Mouse (Mus musculus) A20 (cell line): ENCODE results near the gene Gm9887.
"Not testable (repeated sequence)": the region's sequence is repeated elsewhere in the genome, so short reads cannot be mapped to it uniquely, and the experiment has no call there.

Source experiments
- DNase-seq: peaks from one replicate; pipeline ENCODE4 v3.0.0-alpha.2; 2011; ENCODE audit warnings: low read depth, low spot score

Gm9887 gene

DNA sequence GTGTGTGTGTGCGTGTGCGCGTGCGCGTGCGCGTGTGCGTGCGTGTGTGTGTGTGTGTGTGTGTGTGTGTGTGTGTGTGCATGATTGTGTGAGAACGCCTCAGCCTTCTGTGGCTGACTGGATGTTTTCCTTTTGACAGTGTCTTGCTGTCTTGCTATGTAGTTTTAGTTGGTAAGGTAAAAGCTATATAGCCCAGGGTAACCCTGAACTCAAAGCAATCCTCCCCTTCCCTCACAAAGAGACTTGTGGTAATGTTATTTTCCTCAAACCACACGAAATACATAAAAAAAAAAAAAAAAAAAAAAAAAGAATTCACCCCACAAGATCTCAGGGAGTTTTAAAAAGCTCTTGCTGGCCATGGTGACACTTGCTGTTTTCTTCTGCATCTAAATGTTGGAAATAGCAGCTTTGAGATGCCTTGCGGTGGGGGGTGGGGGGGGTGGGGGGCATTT, 14.0 kb upstream of the Gm9887 start:
- not testable (repeated sequence) for DNase-seq

DNA sequence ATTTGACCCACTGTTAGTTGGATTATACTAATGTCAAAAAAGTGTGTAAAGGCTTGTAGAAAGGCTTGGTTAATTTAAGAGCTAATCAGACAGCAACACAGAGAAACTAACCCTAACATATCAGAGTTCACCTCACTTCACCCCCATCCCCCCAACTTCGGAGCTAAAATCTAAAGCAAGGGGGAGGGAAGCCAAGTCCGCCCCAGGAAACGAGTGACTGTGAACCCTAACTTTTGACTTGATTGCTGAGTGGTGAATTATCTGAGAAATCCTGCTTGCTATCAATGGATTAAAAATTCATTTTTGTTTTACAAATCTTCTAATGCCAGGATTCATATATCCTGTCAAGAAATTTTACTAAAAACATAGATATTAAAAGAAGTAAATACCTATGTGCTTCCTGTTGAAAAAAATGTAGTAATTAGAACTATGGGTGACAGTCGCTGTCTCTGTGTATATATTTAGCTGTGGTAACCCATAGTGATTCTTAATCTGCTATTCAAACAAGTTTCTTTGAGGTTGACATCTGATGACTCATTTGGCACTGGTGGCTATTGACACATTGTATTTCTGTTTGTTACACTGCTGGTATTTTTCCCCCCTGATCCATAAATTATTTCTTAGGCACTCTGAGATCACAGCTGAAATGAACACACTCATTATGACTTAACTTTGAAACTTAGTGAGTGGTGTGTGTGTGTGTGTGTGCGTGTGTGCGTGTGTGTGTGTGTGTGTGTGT, 13.5 kb upstream of the Gm9887 start:
- peak; percentile 58 for DNase-seq

DNA sequence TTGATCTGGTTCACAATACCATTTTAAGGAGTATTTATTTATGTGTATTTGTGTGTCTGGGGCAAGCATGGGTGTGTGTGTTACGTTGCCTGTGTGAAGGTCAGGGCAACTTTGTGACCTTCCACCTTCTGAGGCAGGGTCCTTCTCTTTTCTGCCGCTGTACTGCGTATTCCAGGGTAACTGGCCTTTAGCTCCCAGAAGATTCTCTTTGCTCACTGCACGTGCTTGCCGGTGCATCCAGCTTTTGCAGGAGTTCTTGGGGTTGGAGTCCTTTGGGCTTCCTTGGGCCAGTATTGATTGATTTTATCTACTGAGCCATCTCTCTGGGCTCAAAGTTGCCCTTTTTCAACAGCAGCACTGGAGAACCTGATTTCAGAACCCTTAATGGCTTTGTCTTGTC, 12.3 kb upstream of the Gm9887 start:
- no peak for DNase-seq

DNA sequence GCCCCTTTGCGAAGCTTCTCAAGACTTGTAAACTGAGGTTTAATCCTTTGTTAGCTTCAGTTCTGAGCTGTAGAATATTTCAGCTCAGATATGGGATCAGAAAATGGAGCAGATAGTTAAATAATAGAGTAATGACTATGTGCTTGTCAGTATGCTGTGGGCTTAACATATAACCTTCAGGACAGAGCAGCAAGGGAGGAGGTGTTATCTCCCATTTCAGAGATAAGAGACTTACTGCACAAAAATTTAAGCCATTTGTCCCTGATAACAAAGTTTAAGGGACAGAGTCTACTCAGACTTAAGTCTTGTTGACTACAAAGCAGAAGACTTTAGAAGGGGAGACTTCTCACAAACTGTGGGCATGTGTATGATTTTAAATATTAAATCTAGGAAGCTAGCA, 10.6 kb upstream of the Gm9887 start:
- no peak for DNase-seq

DNA sequence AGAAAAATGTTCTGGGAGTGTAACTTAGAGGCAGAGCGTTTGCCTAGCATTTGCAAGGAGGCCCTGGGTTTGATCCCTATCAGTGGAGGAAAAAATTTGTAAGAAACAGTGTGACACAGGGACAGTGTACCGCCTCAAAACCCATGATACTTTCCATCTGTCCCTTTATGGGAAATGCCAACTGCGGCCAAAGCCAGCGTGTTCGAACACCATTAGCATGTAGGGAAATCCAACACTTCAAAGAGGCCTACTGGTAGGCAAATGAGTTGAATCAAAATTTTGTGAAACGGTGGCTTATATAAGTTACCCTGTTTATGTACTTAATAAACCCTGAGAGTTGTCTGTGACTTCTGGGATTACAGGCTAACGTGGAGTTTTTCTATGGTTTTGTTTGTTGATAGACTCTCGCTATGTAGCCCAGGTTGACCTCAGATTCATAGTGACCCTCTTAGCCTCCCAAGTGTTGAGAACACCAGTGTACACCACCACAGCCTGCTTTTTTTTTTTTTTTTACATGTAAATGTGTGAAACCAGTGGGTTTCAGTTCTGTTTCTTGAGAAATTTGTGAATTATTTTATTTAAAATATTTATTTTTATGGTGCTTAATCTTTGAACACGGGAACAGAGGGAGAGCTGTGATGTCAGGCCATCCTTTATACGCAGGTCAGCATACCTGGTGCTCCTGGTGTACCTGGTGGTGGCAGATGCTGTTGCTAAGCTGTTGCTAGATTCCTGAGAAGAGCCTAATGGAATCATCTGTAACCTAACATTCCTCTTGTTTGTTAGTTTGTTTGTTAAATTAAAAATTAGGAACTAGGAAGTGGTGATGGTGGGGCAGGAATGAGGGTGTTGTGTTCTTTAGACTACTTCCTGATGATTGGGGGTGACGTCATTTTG, 6.5 kb upstream of the Gm9887 start:
- peak; percentile 34 for DNase-seq

DNA sequence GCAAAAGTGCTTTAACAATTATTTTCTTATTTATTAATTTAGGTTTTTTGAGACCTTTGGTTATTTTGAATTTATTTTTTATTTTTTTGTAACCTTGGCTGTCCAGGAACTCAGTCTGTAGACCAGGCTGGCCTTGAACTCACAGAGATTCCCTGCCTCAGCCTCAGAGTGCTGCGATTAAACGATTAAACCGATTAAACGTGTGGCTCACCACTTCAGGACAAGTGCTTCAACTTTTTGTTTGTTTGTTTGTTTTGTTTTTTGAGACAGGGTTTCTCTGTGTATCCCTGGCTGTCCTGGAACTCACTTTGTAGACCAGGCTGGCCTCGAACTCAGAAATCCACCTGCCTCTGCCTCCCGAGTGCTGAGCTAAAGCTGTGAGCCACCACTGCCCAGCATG, 5.4 kb upstream of the Gm9887 start:
- not testable (repeated sequence) for DNase-seq

DNA sequence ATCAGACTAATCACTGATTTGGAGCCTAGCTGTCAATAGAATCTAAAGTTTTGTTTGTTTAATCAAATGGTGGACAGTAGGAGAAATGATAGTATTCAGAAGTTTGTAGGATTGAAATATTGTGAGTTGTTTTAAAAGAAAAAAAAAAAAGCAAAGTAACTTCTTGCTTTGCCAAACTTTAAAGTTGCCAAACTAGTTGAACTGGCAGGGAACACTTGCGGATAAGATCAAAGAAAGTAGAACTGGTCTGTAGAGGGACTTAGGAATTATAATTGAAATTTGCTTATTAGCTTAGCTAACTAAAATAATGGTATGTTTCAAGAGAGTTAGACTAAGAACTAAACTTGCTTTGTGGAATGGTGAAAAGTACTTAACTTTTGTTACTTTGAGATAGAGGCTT, 4.9 kb upstream of the Gm9887 start:
- DNase-seq = no peak

DNA sequence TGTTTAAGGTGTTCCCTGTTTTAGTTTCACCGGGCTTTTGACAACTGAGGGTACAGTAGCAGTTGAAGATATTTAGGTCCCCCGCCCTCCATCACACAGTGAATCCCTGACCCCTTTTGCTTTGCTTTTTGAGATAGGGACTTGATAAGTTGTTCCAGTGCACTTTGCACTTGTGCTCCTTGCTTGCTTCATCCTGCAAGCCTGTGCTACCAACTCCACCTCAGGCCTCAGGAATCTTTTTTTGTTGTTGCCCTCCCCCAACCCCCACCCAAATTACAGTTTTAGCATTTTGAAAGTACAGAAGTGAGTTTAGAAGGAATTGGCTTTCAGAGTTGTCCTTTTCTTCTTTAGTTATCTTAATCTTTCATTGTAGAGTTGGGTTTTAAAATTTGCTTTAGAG, 3.9 kb upstream of the Gm9887 start:
- DNase-seq = no peak

DNA sequence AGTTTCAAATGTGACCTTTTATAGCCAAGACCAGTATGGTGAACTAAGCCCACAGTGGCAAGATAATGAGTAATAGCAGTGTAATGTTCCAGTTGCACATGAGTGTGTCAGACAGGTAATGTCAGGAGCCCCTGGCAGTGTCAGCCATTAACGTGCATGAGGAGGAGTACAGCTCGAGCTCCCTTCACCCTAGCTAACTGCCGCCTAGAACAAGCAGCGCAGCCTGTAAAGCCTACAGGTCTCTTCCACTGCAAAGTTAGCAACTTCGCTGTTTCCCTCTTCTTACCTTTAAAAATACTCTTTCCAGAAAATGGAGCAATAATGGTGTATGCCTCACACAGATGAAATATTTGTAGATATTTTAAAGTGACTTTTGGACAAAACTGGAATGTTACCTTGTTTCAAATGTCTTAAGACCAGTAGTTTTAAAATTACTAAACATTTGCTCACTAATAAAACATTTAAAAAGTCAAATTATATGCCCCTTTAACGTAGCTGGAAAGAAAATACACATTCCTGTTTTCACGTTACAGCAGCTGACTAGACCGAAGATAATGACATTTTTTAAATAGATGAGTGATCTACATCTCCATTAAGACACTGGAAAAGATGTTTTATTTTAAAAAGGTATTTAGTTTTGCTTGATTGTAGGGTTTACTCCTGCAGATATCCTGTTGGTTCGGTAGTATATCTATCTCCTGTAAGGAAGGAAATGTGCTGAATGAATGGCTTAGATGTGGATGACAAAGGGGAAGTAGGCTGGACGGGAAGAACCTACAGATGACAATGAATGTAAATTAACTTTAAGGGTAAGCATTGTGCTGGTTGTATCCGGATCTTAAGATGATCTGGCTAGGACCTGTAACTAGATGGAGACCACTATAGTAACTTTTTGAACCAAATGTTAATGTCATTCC, 1.9 kb upstream of the Gm9887 start:
- DNase-seq = peak; percentile 56

DNA sequence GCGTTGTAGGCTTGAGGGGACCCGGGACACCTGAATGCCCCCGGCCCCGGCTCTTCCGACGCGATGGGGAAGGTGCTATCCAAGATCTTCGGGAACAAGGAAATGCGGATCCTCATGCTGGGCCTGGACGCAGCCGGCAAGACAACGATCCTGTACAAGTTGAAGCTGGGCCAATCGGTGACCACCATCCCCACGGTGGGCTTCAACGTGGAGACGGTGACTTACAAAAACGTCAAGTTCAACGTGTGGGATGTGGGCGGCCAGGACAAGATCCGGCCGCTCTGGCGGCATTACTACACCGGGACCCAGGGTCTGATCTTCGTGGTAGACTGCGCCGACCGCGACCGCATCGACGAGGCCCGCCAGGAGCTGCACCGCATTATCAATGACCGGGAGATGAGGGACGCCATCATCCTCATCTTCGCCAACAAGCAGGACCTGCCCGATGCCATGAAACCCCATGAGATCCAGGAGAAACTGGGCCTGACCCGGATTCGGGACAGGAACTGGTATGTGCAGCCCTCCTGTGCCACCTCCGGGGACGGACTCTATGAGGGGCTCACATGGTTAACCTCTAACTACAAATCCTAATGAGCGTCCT, 573 bp upstream of the Gm9887 start:
- DNase-seq = peak; percentile 65

DNA sequence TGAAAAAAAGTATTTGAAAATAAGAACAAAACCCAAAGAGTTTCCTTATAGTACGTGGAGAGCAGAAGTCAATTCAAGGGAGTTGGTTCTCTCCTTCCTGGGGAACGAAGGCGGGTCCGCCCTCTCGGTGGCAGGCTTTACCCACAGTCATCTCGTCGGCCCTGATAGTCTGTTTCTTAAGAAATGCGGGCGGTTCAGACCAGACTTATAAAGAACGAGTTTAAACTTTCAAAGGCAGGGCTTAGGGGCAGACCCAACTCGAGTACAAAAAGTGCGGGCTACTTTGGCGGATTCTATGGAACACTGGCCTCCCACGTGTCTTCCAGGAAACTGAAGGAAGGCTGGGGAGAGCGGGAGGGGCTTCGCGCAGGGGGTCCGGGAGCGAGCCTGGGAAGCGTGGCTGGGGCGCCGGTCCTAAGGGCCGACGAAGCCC, 821 bp downstream of the Gm9887 start:
- DNase-seq = peak; percentile 89

DNA sequence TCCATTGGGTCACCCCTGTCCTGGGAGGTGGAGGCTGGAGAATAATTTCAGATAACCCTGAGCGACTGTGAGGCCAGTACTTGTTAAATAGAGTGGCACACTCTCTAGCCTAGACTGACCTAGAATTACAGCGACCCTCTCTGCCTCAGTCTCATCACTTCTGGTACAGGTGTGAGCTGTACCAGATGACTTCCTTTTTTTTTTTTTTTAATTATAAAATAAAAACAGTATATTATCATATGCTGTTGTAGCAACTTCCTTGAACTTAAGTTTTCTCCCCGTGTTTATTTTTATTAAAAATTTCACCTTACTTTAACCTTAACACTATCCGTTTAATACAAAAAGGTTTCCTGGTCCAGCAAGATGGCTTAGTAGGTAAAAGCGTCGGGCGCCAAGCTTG, 1.3 kb downstream of the Gm9887 start:
- DNase-seq = no peak

DNA sequence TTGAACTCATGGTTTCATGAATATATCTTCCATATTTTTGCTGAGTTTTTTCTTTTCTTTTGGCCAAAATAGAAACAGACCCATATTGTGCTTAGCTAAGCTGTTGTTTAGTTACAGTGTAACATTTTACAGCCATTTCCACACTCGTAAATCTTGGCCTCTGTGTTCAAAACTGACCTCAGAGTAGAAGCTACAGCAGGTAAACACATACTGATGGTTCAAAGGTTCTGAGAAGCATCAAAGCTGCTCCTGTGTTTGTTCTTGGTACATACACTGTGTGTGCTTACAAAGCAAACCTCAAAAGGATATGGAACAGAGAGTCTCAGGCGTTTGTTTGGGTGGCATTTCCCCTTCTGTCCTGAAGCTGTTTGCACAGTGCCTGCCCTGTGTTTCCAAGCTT, 4.7 kb downstream of the Gm9887 start:
- peak; percentile 20 for DNase-seq

DNA sequence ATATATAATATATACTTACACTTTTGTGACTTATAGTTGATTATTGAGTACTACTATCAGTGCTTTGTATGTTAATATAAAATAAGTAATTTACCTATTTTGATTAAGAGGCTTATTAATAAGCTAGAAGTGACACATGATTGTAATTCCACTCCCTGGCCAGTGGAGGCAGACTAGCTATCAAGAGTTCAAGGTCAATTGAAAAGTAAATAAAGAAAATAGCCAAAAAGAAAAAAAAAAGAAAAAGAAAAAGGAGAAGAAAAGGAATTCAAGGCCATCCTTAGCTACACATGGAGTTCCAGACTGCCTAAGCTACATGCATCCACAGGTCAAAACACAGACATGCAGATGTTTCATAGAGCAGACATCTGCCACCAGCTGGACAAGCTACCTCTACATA, 5.8 kb downstream of the Gm9887 start:
- peak; percentile 64 for DNase-seq

DNA sequence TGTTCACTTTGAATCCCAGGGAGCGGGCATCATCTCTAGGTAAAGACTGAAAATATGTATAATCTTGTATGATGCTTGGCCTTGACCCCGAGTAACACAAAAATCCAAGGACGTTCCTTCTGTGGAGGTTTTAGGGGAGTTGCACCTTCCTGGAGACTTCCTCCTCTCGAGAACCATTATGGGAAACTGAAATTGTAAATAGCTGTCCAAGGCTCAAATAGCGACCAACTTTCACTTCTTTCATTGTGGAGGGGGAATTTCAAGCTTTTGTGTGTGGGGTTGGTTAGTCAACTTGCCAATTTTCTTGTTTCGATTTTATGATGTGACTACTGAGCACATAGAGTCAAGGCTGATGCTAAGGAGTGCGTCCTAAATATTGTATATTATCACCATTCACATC, 6.5 kb downstream of the Gm9887 start:
- peak; percentile 77 for DNase-seq

DNA sequence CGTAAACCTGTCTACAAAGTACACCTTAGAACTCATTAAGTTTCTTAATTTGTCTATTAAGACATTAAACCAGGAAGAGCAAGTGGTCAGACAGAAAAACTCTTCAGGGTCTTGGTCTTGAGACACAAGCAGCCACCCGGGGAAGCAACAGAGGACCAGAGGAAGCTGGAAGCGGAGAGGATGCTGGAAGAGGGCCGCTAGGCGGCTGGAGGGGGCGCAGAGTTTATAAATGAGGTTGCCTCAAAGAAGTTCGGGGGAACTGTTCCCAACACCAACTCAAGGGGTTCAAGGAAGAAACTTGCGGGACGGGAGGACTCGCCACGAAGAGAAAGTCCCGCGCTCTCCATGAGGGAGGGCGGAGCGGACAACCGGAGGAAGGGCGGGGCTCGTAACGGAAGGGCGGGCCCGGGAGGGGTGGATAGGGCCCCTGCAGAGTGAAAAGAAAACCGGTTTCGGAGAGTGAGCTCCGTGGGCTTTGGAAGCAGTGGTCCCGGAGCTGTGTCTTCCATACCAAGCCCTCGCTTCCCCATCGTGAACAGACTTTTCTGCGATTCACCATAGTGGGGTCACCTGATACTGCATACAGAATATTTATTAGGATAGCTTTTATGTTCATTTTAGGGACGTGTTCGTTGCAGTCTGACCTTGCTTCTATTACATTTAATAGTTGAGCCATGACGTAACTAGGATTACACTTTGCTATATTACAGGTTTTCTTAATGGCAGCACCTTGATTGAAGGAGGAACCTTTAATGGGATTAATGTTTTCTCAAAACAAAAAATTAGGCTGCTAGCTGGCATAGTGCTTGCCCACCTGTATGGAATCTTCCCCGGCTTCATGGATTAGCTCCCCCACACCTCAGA, 8.1 kb downstream of the Gm9887 start:
- peak; percentile 91 for DNase-seq

DNA sequence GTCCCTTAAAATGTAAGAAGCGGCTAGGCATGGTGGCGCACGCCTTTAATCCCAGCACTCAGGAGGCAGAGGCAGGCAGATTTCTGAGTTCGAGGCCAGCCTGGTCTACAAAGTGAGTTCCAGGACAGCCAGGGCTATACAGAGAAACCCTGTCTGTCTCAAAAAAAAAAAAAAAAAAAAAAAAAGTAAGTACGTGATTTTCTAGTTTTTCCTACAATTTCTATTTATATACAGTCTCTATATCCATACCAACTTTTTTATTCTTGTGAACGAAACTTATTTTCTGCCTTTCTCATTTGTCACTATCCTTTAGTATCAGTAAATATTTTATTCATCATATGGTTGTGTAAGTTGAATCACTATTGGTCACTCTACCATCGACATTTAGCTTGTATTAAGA, 9.1 kb downstream of the Gm9887 start:
- not testable (repeated sequence) for DNase-seq

DNA sequence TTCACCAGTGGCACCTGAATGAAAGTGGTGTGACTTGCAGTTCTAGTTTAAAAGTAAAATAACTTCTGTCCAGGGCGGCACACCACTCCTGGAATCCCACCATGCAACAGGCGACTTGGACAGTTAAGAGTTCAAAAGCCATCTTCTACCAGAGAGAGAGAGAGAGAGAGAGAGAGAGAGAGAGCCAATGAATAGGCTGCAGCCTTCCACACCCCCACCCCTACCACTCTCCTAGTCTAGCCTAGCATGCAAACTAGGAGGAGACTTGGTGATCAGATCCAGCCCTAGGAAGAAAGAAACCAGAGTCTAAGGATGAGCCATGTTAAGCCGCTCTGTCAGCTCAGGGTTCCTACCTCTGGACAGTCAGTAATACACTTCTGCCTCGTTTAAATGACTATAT, 9.9 kb downstream of the Gm9887 start:
- DNase-seq = peak; percentile 76

DNA sequence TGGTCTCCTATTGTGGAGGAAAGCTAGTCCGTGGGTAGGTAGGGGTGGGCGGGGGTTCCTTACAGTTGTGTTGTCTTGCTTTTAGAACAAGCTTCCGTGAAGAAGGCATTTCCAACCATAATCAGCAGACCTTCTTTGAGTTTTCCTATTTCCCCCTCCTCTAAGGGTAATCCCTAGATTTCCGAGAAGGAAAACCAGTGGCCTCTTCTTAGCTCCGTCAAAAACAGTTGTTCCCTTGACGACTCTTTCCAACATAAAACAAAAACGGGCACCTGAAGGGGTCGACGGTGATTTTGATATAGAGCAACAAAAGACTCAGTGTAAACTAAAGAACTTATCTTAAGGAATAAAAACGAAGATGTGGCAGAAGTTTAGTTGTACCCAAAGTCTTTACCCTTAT, 10.3 kb downstream of the Gm9887 start:
- DNase-seq = no peak
